Mouse (Mus musculus): ENCODE measurements around the gene Slc25a26. TPM values are rescaled to one million over a fixed set of nuclear protein-coding genes. Genes with fewer than 3 reads are reported as not detected.
A peak's percentile ranks its signal among the peaks of the same experiment; 100 is the strongest.

Slc25a26 gene
- polyA plus RNA-seq, 1 experiment from 2014 or later, result 8.1 TPM

DNA sequence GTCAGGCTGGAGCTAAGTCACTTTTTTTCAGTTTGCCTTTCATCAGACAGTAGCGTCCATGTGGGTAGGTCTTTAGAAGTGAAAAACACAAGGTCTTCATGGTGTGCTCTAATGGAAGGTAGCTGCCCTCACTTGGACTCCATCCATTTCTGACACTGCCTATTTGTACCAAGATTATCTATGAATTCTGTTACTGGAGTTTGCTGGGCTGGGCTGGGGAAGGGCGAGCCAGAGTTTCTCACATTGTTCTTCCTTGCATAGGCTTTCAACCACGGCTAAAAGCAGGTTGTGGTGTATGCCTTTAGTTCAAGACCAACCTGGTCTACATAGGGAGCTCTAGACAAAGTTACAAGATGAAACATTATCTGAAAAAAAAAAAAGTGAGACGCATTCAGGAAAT is 84.8 kb downstream of the Slc25a26 start:
- H3K27ac ChIP-seq (ENCODE audit: low read length), result no peak overlapping the region
- H3K9ac ChIP-seq (replicated peaks; ENCODE audit: low read depth, low read length), result no peak overlapping the region
- no peak for ATAC-seq (ENCODE audit: insufficient number of reproducible peaks, insufficient read depth, low FRiP score, low read depth)
- WGBS, result 84% methylated on average over 4 of the region's 4 CpGs
- H3K36me3 ChIP-seq (ENCODE audit: control insufficient read depth, insufficient read depth, low read length), result no peaks in the 10 kb centered on the region
- H3K4me3 ChIP-seq (ENCODE audit: low read depth, low read length), result no peak overlapping the region
- no peaks in the 10 kb centered on the region for H3K27me3 ChIP-seq (ENCODE audit: control insufficient read depth, insufficient read depth, low read length)
- H3K4me2 ChIP-seq (replicated peaks; ENCODE audit: low read depth, low read length), result no peak overlapping the region
- no peaks in the 10 kb centered on the region for H3K4me1 ChIP-seq (ENCODE audit: control insufficient read depth, insufficient read depth, low read length)
- H3K9me3 ChIP-seq (ENCODE audit: control insufficient read depth, low read depth, low read length), result no peaks in the 10 kb centered on the region

DNA sequence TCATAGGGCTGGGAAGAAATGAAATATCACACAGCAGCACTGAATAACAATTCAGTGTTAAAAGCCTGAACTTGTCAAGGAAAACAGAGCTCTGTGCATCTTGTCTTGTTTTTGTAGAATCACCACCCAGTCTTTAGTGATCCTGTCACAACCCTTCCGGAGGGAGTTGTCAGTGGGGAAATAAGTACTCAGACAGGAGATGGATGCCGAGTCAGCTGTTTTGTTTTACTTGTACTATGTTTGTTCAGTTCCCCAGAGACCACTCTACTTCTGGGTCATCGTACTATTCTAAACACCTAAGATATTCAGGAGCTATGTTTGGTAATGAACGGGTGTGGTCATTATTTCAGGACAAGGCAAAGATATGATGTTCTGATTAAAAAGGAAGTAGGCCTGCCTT is 88.2 kb downstream of the Slc25a26 start:
- H3K36me3 ChIP-seq (ENCODE audit: control insufficient read depth, insufficient read depth, low read length), result no peaks in the 10 kb centered on the region
- H3K4me1 ChIP-seq (ENCODE audit: control insufficient read depth, insufficient read depth, low read length), result peaks cover 12% of the 10 kb centered on the region
- no peak overlapping the region for H3K4me3 ChIP-seq (ENCODE audit: low read depth, low read length)
- no peak for ATAC-seq (ENCODE audit: insufficient number of reproducible peaks, insufficient read depth, low FRiP score, low read depth)
- WGBS, result 59% methylated on average over 4 of the region's 4 CpGs
- H3K27ac ChIP-seq (ENCODE audit: low read length), result no peak overlapping the region
- H3K4me2 ChIP-seq (replicated peaks; ENCODE audit: low read depth, low read length), result no peak overlapping the region
- H3K9ac ChIP-seq (replicated peaks; ENCODE audit: low read depth, low read length), result no peak overlapping the region
- H3K9me3 ChIP-seq (ENCODE audit: control insufficient read depth, low read depth, low read length), result no peaks in the 10 kb centered on the region
- no peaks in the 10 kb centered on the region for H3K27me3 ChIP-seq (ENCODE audit: control insufficient read depth, insufficient read depth, low read length)

DNA sequence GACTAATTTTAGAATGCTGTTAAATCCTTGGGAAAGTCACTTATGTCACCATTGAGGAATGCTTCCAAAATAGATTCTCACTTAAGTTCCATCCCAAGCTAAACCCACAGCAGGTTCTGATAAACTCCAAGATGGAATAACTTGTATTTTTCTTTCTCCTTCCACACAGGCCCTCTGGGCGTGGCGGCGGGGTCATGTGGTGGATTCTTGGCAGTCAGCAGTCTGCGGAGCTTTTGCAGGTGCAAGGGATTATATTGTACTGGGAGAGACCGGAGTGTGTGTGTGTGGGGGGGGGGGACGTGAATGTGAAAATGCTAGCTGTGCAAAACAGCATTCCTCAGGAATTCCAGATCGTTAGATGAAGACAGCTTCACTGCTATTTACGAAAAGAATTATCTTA is 92.1 kb downstream of the Slc25a26 start:
- 6% methylated on average over 8 of the region's 8 CpGs for WGBS
- 0 out of 2 replicates have a peak, but pooled peaks have one; percentile 54 for ATAC-seq (ENCODE audit: insufficient number of reproducible peaks, insufficient read depth, low FRiP score, low read depth)

DNA sequence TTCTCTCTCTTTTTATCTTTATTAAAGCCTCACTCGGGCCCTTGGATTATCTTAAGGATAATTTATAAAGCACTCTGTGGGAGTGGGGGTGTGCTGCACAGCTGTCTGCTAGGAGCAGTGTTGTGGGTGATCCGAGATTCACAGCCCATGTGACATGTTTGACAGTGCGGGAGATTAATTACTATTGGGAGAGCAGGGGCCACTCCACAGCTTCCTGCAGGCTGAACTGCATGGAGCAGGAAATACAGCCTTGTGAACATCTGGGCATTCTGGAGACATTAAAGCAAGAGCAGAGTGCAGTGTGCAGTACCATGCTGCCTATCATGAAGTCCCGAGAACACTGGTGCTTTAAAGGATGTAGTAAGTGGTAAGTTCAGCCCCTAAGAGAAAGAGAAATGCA is 92.6 kb downstream of the Slc25a26 start:
- WGBS, result 5% methylated on average over 4 of the region's 4 CpGs
- ATAC-seq (ENCODE audit: insufficient number of reproducible peaks, insufficient read depth, low FRiP score, low read depth), result peak; percentile 82
- H3K9ac ChIP-seq (replicated peaks; ENCODE audit: low read depth, low read length), result no peak overlapping the region
- H3K9me3 ChIP-seq (ENCODE audit: control insufficient read depth, low read depth, low read length), result no peaks in the 10 kb centered on the region
- H3K4me1 ChIP-seq (ENCODE audit: control insufficient read depth, insufficient read depth, low read length), result peaks cover 19% of the 10 kb centered on the region
- H3K4me3 ChIP-seq (ENCODE audit: low read depth, low read length), result no peak overlapping the region
- peak overlapping the region; percentile 67 for H3K27ac ChIP-seq (ENCODE audit: low read length)
- no peaks in the 10 kb centered on the region for H3K27me3 ChIP-seq (ENCODE audit: control insufficient read depth, insufficient read depth, low read length)
- H3K36me3 ChIP-seq (ENCODE audit: control insufficient read depth, insufficient read depth, low read length), result no peaks in the 10 kb centered on the region
- peak overlapping the region; percentile 6; the same call in 1 of the 2 replicates for H3K4me2 ChIP-seq (replicated peaks; ENCODE audit: low read depth, low read length)

More for the DNA sequence above, 92.1 kb downstream of the Slc25a26 start:
- Histone ChIP-seq H3K4me1 (ENCODE audit: control insufficient read depth, insufficient read depth, low read length) (peaks cover 19% of the 10 kb centered on the region), H3K9me3 (ENCODE audit: control insufficient read depth, low read depth, low read length) (no peaks in the 10 kb centered on the region), H3K27ac (ENCODE audit: low read length) (no peak overlapping the region), H3K9ac (replicated peaks; ENCODE audit: low read depth, low read length) (no peak overlapping the region), H3K27me3 (ENCODE audit: control insufficient read depth, insufficient read depth, low read length) (no peaks in the 10 kb centered on the region), H3K36me3 (ENCODE audit: control insufficient read depth, insufficient read depth, low read length) (no peaks in the 10 kb centered on the region), H3K4me3 (ENCODE audit: low read depth, low read length) (no peak overlapping the region), H3K4me2 (replicated peaks; ENCODE audit: low read depth, low read length) (0 out of 2 replicates have a peak overlapping the region, but pooled peaks have one; percentile 6)

DNA sequence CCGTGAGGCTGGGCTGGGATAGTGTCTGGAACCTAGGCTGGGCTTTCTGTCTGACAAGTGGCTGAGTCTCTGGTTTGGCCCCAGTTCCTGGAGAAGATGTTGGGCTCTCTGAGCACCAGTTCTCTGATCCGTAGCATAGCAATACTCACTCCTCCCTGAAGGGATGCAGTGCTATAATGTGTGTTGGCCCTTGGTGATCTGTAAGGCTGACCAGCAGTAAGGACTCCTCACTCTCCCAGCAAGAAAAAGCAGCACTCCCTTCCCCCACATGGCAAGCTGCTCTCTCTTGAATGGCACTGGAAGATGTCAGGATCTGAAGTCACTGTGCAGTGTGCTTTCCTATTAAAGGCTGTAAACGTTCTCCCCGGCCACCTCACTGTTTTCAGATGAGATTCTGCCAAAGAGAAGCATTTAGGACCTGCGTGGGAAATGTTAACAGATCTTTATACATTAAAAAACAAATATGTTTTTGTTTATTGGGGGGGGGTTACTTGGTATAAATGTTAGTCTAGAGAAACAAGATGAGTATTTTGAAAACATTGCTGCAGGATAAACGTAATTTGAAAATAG is 94.0 kb downstream of the Slc25a26 start:
- Histone ChIP-seq H3K4me3 (ENCODE audit: low read depth, low read length) (no peak overlapping the region), H3K4me1 (ENCODE audit: control insufficient read depth, insufficient read depth, low read length) (peaks cover 19% of the 10 kb centered on the region), H3K9ac (replicated peaks; ENCODE audit: low read depth, low read length) (no peak overlapping the region), H3K4me2 (replicated peaks; ENCODE audit: low read depth, low read length) (no peak overlapping the region), H3K9me3 (ENCODE audit: control insufficient read depth, low read depth, low read length) (no peaks in the 10 kb centered on the region), H3K36me3 (ENCODE audit: control insufficient read depth, insufficient read depth, low read length) (no peaks in the 10 kb centered on the region), H3K27ac (ENCODE audit: low read length) (no peak overlapping the region), H3K27me3 (ENCODE audit: control insufficient read depth, insufficient read depth, low read length) (no peaks in the 10 kb centered on the region)
- no peak for ATAC-seq (ENCODE audit: insufficient number of reproducible peaks, insufficient read depth, low FRiP score, low read depth)
- 54% methylated on average over 6 of the region's 6 CpGs for WGBS

DNA sequence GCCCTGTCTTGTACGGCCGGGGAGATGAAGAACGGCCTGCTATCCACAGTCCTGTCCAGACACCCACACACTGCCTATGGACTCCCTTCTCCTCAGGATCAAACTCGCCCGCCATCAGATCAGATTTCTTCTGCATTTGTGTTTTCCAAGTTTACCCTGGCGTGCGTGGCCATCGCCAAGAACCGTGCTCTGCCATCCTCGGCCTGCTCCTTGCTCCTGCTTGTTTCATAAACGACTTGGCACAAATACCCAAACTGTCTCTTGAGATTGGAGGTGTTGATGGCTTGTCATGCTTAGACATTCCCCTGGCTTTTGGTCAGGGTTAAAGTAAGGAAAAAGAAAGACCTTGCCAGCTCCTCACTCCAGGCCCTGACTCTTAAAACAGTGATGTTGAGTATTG is 94.6 kb downstream of the Slc25a26 start:
- no peak for ATAC-seq (ENCODE audit: insufficient number of reproducible peaks, insufficient read depth, low FRiP score, low read depth)
- Histone ChIP-seq H3K4me1 (ENCODE audit: control insufficient read depth, insufficient read depth, low read length) (peaks cover 19% of the 10 kb centered on the region), H3K9me3 (ENCODE audit: control insufficient read depth, low read depth, low read length) (no peaks in the 10 kb centered on the region), H3K36me3 (ENCODE audit: control insufficient read depth, insufficient read depth, low read length) (no peaks in the 10 kb centered on the region), H3K27ac (ENCODE audit: low read length) (no peak overlapping the region), H3K9ac (replicated peaks; ENCODE audit: low read depth, low read length) (no peak overlapping the region), H3K4me3 (ENCODE audit: low read depth, low read length) (no peak overlapping the region), H3K4me2 (replicated peaks; ENCODE audit: low read depth, low read length) (no peak overlapping the region), H3K27me3 (ENCODE audit: control insufficient read depth, insufficient read depth, low read length) (no peaks in the 10 kb centered on the region)
- WGBS, result 72% methylated on average over 11 of the region's 11 CpGs

DNA sequence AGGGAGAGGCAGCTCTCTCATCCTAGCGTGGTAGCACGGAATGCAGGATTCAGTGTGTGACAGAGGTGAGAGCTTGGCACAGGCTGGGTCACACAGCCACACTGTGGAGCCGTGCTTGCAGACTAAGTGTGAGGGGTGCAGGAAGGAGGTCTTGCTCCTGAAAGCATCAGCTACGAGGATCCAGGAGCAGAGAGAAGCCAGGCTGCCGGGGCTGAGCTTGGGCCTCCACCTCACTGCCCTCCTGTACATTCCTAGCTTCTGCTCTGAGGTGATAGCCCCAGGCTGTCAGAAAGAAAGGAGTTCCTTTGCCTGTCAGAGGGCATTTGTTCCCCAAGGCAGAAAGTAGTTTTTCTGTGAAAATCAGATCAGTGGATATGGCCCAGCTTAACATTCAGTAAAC is 95.1 kb downstream of the Slc25a26 start:
- no peak for ATAC-seq (ENCODE audit: insufficient number of reproducible peaks, insufficient read depth, low FRiP score, low read depth)

DNA sequence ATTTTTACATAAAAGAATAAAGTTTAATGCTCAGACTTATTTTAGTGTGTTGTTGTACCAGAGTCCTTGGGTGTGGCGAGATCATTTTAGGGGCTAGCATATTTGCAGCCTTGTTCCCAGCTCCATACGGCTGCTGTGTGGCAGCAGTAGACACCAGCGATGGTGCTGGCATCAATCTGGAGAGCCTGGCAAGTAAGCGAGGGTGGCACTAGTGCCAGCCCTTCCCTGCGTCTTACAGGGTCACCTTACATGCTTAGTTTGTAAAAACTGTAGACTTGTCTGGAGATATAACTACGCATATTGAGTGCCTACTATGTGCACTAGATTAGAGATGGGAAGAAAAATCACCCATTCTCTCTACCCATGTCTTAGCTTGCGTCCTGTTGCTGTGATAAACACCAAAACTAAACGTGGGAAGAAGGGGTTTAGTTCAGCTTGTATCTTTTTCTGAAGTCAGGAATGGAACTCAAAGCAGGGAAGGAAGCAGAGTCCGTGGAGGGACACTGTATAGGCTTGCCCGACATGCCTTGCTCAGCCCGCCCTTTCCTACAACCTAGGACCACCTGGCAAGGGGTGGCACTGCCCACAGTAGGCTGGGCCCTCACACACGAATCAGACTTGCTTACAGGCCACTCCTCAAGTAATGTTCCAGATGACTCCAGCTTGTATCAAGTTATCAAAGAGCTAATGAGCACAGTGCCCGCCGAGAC is 96.1 kb downstream of the Slc25a26 start:
- Histone ChIP-seq H3K36me3 (ENCODE audit: control insufficient read depth, insufficient read depth, low read length) (no peaks in the 10 kb centered on the region), H3K9me3 (ENCODE audit: control insufficient read depth, low read depth, low read length) (no peaks in the 10 kb centered on the region), H3K4me1 (ENCODE audit: control insufficient read depth, insufficient read depth, low read length) (peaks cover 19% of the 10 kb centered on the region), H3K27ac (ENCODE audit: low read length) (no peak overlapping the region), H3K27me3 (ENCODE audit: control insufficient read depth, insufficient read depth, low read length) (no peaks in the 10 kb centered on the region), H3K4me3 (ENCODE audit: low read depth, low read length) (no peak overlapping the region), H3K9ac (replicated peaks; ENCODE audit: low read depth, low read length) (no peak overlapping the region), H3K4me2 (replicated peaks; ENCODE audit: low read depth, low read length) (no peak overlapping the region)
- ATAC-seq (ENCODE audit: insufficient number of reproducible peaks, insufficient read depth, low FRiP score, low read depth), result no peak
- 89% methylated on average over 14 of the region's 14 CpGs for WGBS

More for the DNA sequence above, 95.1 kb downstream of the Slc25a26 start:
- Histone ChIP-seq H3K9me3 (ENCODE audit: control insufficient read depth, low read depth, low read length) (no peaks in the 10 kb centered on the region), H3K4me1 (ENCODE audit: control insufficient read depth, insufficient read depth, low read length) (peaks cover 19% of the 10 kb centered on the region), H3K4me3 (ENCODE audit: low read depth, low read length) (no peak overlapping the region), H3K36me3 (ENCODE audit: control insufficient read depth, insufficient read depth, low read length) (no peaks in the 10 kb centered on the region), H3K9ac (replicated peaks; ENCODE audit: low read depth, low read length) (no peak overlapping the region), H3K4me2 (replicated peaks; ENCODE audit: low read depth, low read length) (no peak overlapping the region), H3K27ac (ENCODE audit: low read length) (no peak overlapping the region), H3K27me3 (ENCODE audit: control insufficient read depth, insufficient read depth, low read length) (no peaks in the 10 kb centered on the region)
- 65% methylated on average over 5 of the region's 5 CpGs for WGBS
